Mouse (Mus musculus) neural tube, embryonic 13.5 days (tissue): ENCODE data around the gene Cd38. TPM values are rescaled to one million over a fixed set of nuclear protein-coding genes. Genes with fewer than 3 reads are reported as not detected.

Source experiments
- ATAC-seq: fragments of 200-750 bp; cut with Nextera tagmentation; 2 replicates; pipeline ENCODE4 v1.8.0; 2017; ENCODE audit warnings: low read depth, mild to moderate bottlenecking, moderate TSS enrichment, moderate library complexity
- H3K27ac ChIP-seq: fragments of 300-500 bp; sonication (generic); replicated peaks from 2 replicates; pipeline ENCODE4 v1.5.1; 2015; ENCODE audit warnings: moderate library complexity, mild to moderate bottlenecking, inconsistent platforms
- H3K27me3 ChIP-seq: fragments of 300-500 bp; sonication (generic); 2 replicates; pipeline ENCODE4 v1.6.1; 2015; ENCODE audit warnings: mild to moderate bottlenecking, inconsistent platforms
- H3K36me3 ChIP-seq: fragments of 300-500 bp; sonication (generic); 2 replicates; pipeline ENCODE4 v1.6.1; 2015; ENCODE audit warnings: mild to moderate bottlenecking, inconsistent platforms
- H3K4me1 ChIP-seq: fragments of 300-500 bp; sonication (generic); replicated peaks from 2 replicates; pipeline ENCODE4 v1.6.1; 2015; ENCODE audit warnings: inconsistent platforms
- H3K4me2 ChIP-seq: fragments of 300-500 bp; sonication (generic); 2 replicates; pipeline ENCODE4 v1.6.1; 2015; ENCODE audit warnings: inconsistent platforms, mild to moderate bottlenecking, moderate library complexity
- H3K4me3 ChIP-seq: fragments of 300-500 bp; sonication (generic); 2 replicates; pipeline ENCODE4 v1.5.1; 2015; ENCODE audit warnings: mild to moderate bottlenecking, inconsistent platforms
- H3K9ac ChIP-seq: fragments of 300-500 bp; sonication (generic); 2 replicates; pipeline ENCODE4 v1.6.1; 2015; ENCODE audit warnings: moderate library complexity, mild to moderate bottlenecking, inconsistent platforms
- H3K9me3 ChIP-seq: fragments of 300-500 bp; sonication (generic); 2 replicates; pipeline ENCODE4 v1.6.1; 2016; ENCODE audit warnings: inconsistent platforms
- WGBS: fragments of 180-500 bp; shearing (Covaris S2); methylation state at CpG from one replicate; pipeline ENCODE4 v1.1.7; 2015; 5-methylcytosine and 5-hydroxymethylcytosine counted together
- polyA plus RNA-seq: library from polyadenylated mRNA; unstranded; fragments of >200 nt; fragmentation: Nextera tagmentation; extraction: Ambion mirVana; gene quantifications from 2 replicates; pipeline ENCODE4 v1.2.1, GENCODE M21; 2015

The Cd38 gene
- 4.8 and 5.1 TPM in 2 replicates for polyA plus RNA-seq

DNA sequence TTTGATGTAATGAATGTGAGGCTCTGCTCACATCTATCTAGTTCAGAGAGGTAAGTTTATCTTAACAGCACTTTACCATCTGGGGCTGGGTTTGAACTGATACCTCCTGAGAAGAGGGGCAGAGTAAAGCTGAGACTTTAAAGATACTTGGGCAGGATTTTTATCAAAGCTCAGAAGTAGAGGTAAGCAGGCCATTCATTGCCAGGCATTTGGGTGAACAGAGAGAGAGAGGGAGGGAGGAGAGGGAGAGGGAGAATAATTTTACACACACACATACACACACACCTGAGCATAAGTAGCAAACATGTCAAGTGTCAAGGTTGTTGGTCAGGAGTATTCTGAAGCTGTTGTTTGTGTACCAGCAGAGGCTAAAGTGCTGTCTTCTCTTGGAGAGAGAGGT is at the start of gene Cd38:
Gene Cd38, plus strand, starts transcription at position 301 of the 400 bp plus-strand sequence.
- peaks cover 10% of the 10 kb centered on the region for H3K4me1 ChIP-seq
- peak within 1 kb of the TSS; percentile 63 for H3K9ac ChIP-seq
- peak within 1 kb of the TSS; percentile 70 for H3K4me2 ChIP-seq
- H3K36me3 ChIP-seq, result no peaks in the 10 kb centered on the region
- H3K4me3 ChIP-seq, result peak within 1 kb of the TSS; percentile 36
- no peak for ATAC-seq
- H3K9me3 ChIP-seq, result no peaks in the 10 kb centered on the region
- no peaks in the 10 kb centered on the region for H3K27me3 ChIP-seq
- H3K27ac ChIP-seq, result no peak within 1 kb of the TSS

DNA sequence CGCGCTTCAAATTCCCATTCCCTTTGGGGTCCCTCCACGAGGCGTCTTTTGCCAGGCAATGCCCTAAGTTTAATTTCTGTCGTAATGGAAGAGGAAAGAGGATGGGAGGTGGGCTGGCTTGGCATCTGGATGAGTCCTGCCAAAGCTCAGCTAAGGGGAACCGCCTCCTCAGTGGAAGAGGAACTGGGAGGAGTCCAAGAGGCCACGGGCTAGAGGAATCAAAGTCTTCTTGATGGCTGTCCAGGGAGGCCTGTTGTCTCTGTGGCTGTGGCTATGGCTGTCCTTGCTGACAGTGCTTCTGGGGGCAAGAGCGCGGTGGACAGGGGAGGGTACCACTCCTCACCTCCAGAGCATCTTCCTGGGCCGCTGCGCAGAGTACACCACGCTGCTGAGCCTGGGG is 49.7 kb upstream of the Cd38 start, which contains the start of gene Bst1:
Gene Bst1, plus strand, starts transcription at position 191 of the 400 bp plus-strand sequence.
- H3K9ac ChIP-seq, result no peak within 1 kb of the TSS
- no peaks in the 10 kb centered on the region for H3K27me3 ChIP-seq
- no peaks in the 10 kb centered on the region for H3K4me1 ChIP-seq
- H3K4me2 ChIP-seq, result no peak within 1 kb of the TSS
- H3K27ac ChIP-seq, result no peak within 1 kb of the TSS
- ATAC-seq, result no peak
- no peaks in the 10 kb centered on the region for H3K9me3 ChIP-seq
- no peaks in the 10 kb centered on the region for H3K36me3 ChIP-seq
- H3K4me3 ChIP-seq, result no peak within 1 kb of the TSS
- 55% methylated on average over 12 of the region's 12 CpGs for WGBS

DNA sequence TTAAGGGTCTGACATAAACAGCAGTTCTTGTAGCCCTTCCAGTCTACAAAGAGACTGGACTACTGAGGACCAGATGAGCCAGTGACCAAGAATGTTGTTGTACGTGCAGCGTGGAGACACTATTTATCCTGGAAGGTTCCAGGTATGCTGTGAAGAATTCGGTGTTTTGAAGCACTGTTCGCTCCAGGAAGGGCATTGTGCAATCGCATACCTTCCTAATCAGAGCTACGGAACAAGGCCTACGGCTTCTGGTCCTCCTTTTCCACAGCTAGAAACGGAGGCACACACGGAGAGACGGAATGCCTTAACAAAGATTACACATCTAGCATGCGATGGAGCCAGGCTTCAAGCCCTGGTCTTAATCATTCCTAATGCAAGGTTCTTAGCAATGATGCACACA is 47.6 kb upstream of the Cd38 start:
- no peak for ATAC-seq
- no peak overlapping the region for H3K27ac ChIP-seq
- no peak overlapping the region for H3K9ac ChIP-seq
- H3K4me3 ChIP-seq, result no peak overlapping the region
- 92% methylated on average over 11 of the region's 11 CpGs for WGBS
- H3K27me3 ChIP-seq, result no peaks in the 10 kb centered on the region
- no peaks in the 10 kb centered on the region for H3K4me1 ChIP-seq
- H3K4me2 ChIP-seq, result no peak overlapping the region
- H3K9me3 ChIP-seq, result no peaks in the 10 kb centered on the region
- no peaks in the 10 kb centered on the region for H3K36me3 ChIP-seq

DNA sequence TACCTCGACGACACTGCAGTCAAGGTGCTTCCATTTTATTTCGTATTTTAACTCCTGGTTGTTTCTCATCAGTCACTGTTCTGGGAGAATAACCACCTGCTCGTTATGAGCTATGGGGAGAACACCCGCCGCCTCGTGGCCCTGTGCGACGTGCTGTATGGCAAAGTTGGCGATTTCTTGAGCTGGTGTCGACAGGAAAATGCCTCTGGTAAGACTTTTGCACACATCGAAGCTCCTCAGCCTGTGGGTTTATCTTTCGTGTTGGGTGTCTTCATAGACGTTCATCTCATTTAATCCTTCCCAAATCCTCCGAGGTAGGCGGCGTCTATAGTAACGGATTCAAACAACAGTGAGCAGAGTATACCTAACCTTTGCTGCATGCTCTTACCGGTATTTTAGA is 46.8 kb upstream of the Cd38 start, which contains the start of gene Fbxl5:
Gene Fbxl5, minus strand, starts transcription at position 101 of the 400 bp plus-strand sequence.
- 87% methylated on average over 19 of the region's 19 CpGs for WGBS
- H3K4me1 ChIP-seq, result no peaks in the 10 kb centered on the region
- H3K36me3 ChIP-seq, result no peaks in the 10 kb centered on the region
- no peak within 1 kb of the TSS for H3K4me3 ChIP-seq
- H3K4me2 ChIP-seq, result no peak within 1 kb of the TSS
- no peaks in the 10 kb centered on the region for H3K9me3 ChIP-seq
- H3K27me3 ChIP-seq, result no peaks in the 10 kb centered on the region
- H3K27ac ChIP-seq, result no peak within 1 kb of the TSS
- no peak for ATAC-seq
- H3K9ac ChIP-seq, result no peak within 1 kb of the TSS

DNA sequence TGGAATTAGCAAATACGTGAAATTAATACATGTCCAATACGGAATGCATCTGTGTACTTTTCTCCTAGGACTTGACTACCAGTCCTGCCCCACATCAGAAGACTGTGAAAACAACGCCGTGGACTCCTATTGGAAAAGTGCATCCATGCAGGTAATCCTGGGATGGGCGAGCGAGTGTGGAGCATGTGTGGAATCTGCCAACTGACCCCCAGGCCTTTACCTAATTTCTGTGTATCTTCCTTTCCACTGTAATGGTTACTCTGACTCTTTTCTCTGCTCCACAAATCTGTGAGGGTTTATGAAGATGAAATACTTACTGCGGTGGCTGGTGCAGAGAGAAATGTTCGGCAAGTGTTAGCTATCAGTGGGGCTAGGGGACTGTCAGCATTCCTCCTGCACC is 46.2 kb upstream of the Cd38 start:
- Histone ChIP-seq H3K9me3 (no peaks in the 10 kb centered on the region), H3K4me3 (no peak overlapping the region), H3K27me3 (no peaks in the 10 kb centered on the region), H3K36me3 (no peaks in the 10 kb centered on the region), H3K9ac (no peak overlapping the region), H3K27ac (no peak overlapping the region), H3K4me1 (no peaks in the 10 kb centered on the region), H3K4me2 (no peak overlapping the region)
- 87% methylated on average over 8 of the region's 8 CpGs for WGBS
- no peak for ATAC-seq

DNA sequence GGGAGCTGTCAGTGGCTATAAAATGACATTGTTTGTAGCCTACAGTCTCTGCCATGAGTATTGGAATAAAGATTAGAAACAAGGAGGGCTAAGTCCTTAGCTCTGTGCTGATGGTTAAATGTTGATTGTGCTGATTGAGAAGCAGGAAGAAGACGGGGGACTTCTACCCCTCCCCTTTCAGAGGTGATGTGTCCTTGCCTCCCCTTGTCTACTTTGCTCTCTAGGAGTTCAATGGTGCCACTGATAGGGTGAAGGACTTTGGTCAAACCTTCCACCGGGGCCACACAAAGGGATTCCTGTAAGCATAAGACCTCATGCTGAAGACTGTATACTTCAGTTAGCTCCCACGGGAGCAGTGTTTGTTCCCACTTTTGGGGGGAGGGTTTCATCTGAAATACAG is 45.5 kb upstream of the Cd38 start:
- no peak for ATAC-seq
- 73% methylated on average over 3 of the region's 3 CpGs for WGBS

DNA sequence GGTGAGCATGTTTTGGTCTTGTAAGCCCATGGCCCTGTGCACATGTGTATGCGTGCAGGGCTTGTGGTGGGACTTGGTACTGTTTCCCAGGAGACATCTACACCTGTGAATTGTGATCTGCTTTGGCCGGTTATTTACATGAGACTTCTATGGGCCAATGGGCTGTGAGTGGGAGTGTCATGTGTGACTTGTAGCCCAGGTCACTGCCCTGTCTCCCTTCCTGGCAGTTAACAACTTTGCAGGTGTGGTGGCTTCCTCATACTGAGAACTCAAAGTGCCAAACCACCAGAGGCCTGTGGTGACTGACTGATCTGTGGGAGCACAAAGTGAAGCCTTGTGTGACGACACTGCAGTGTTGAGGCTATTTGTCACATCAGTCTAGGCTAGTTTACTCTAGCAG is 43.8 kb upstream of the Cd38 start:
- Histone ChIP-seq H3K36me3 (no peaks in the 10 kb centered on the region), H3K9ac (no peak overlapping the region), H3K9me3 (no peaks in the 10 kb centered on the region), H3K4me2 (no peak overlapping the region), H3K4me3 (no peak overlapping the region), H3K27ac (no peak overlapping the region), H3K27me3 (no peaks in the 10 kb centered on the region), H3K4me1 (no peaks in the 10 kb centered on the region)
- WGBS, result 83% methylated on average over 3 of the region's 3 CpGs
- no peak for ATAC-seq

More for the DNA sequence above, 45.5 kb upstream of the Cd38 start:
- no peak overlapping the region for H3K9ac ChIP-seq
- H3K27me3 ChIP-seq, result no peaks in the 10 kb centered on the region
- H3K4me2 ChIP-seq, result no peak overlapping the region
- H3K4me3 ChIP-seq, result no peak overlapping the region
- no peak overlapping the region for H3K27ac ChIP-seq
- H3K4me1 ChIP-seq, result no peaks in the 10 kb centered on the region
- no peaks in the 10 kb centered on the region for H3K36me3 ChIP-seq
- no peaks in the 10 kb centered on the region for H3K9me3 ChIP-seq

DNA sequence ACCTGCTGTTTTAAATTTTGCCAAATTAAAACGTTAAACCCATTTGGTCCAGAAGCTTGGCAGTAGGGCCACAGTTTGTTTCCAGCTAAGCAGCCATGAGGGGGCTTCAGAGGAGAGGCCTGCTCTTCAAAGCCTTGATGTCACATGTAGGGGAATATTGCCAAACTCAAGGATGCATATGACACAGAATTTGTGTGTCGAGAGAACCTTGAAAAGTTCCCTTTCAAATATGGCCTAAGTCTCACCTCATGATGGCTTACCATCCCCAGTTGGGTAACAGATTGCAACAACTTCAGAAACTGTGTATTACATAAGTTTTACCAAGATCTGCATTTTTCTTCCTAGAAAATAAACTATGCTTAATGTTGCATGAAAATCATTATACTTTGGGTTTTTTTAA is 41.5 kb upstream of the Cd38 start:
- Histone ChIP-seq H3K4me3 (no peak overlapping the region), H3K27me3 (no peaks in the 10 kb centered on the region), H3K9ac (no peak overlapping the region), H3K4me1 (no peaks in the 10 kb centered on the region), H3K36me3 (no peaks in the 10 kb centered on the region), H3K9me3 (no peaks in the 10 kb centered on the region), H3K4me2 (no peak overlapping the region), H3K27ac (no peak overlapping the region)
- ATAC-seq, result no peak
- 89% methylated on average over 2 of the region's 2 CpGs for WGBS

DNA sequence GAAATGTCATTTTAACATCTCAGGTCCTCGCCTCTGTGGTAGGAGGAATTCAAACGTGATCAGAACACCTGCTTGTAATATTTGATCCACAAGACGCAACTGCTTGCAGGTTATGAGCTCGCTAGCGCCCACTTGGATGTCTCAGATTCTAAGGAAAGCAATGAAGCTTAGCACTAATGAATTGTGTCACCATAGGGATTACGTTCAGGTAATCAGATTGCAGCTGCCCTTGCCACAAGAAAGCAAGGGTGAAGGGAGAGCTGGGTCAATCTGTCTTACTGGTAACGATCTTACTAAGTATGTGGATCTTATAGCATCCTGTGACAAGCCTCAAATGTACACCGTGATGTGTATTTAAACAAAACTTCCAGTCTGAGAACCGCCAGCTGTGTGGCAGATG is 41.0 kb upstream of the Cd38 start:
- Histone ChIP-seq H3K4me2 (no peak overlapping the region), H3K9me3 (no peaks in the 10 kb centered on the region), H3K36me3 (no peaks in the 10 kb centered on the region), H3K9ac (no peak overlapping the region), H3K4me1 (no peaks in the 10 kb centered on the region), H3K27ac (no peak overlapping the region), H3K4me3 (no peak overlapping the region), H3K27me3 (no peaks in the 10 kb centered on the region)
- no peak for ATAC-seq
- 82% methylated on average over 9 of the region's 9 CpGs for WGBS

DNA sequence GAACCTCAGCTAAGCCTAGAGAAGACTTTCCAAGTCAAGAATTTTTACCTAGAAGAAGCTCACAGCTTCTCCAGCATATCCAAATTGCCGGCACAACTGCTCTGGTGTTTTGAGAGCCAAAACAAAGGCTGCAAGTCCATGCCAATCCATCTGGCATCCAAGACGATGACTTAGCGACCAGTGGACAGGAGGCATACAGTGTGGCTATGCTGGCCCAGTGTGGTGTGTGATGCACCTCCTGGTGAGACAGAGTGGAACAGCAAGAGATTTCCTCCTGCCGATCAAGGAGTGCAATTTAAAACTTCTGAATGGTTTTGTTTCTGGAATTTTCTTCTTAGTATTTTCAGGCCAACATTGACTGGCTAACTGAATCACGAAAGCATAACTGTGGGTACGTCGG is 31.8 kb upstream of the Cd38 start:
- H3K9ac ChIP-seq, result no peak overlapping the region
- H3K9me3 ChIP-seq, result no peaks in the 10 kb centered on the region
- H3K36me3 ChIP-seq, result no peaks in the 10 kb centered on the region
- no peak overlapping the region for H3K27ac ChIP-seq
- no peak overlapping the region for H3K4me3 ChIP-seq
- H3K4me2 ChIP-seq, result no peak overlapping the region
- ATAC-seq, result no peak
- WGBS, result 91% methylated on average over 7 of the region's 7 CpGs
- no peaks in the 10 kb centered on the region for H3K4me1 ChIP-seq
- H3K27me3 ChIP-seq, result no peaks in the 10 kb centered on the region

DNA sequence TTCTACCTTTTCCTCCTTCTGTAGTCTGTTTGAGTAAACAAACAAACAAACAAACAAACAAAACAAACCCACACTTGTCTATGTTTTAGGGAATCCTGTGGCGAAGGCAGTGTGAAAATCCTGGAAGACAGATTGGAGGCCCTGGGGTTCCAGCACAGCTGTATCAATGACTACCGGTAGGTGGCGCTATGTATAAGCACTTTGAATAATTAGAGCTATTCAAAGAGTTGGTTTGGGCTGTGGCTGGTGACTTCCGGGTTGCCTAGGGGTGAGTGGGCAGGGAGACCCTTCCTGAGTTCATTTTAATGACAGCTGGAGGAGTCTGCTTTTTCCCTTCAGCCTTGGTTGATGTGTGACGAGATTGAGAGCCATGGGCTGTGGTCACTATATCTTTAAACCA is 31.0 kb upstream of the Cd38 start:
- WGBS, result 55% methylated on average over 5 of the region's 5 CpGs
- no peaks in the 10 kb centered on the region for H3K27me3 ChIP-seq
- H3K9ac ChIP-seq, result no peak overlapping the region
- H3K4me2 ChIP-seq, result no peak overlapping the region
- H3K4me1 ChIP-seq, result no peaks in the 10 kb centered on the region
- no peak for ATAC-seq
- no peak overlapping the region for H3K4me3 ChIP-seq
- no peaks in the 10 kb centered on the region for H3K36me3 ChIP-seq
- no peaks in the 10 kb centered on the region for H3K9me3 ChIP-seq
- H3K27ac ChIP-seq, result no peak overlapping the region

DNA sequence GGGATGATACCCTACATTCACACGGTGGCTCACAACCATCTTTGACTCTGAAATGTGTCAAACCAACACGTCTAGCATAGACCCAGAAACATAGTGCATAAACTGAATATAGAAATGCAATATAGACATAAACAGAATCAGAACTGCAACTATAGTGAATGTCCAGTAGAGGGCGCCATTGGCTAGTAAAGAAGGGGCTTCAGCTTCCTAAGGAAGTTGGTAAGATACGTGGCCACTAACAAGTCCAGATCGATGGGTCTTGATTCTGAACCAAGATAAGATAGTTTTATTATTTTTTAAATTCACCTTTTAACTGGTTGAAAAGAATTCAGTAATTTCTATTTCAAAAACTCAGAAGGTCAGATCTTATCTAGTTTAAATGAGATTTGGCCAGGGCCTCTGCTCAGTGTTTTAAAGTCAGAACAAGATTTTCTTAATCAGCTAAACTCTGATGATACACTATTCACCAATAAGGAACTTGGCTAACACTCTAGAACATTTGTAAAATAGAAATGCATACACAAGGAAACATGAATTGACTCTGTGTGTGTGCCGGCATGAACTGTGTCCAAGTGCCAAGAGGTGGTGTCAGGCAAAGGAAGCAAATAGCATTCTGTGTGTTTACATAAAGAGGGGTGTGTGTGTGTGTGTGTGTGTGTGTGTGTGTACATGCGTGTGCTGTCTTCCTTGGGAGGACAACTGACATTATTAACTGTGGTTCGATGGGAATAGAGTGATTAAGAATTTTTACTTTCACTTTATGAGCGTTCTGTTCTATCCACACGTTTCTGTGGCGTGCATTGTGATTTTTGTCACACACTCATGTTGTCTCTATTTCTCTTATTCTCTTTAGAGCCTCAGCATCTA is 27.0 kb upstream of the Cd38 start:
- Histone ChIP-seq H3K9me3 (no peaks in the 10 kb centered on the region), H3K27me3 (no peaks in the 10 kb centered on the region), H3K36me3 (no peaks in the 10 kb centered on the region), H3K4me3 (no peak overlapping the region), H3K27ac (no peak overlapping the region), H3K9ac (no peak overlapping the region), H3K4me1 (no peaks in the 10 kb centered on the region; the same call in 1 of the 2 replicates), H3K4me2 (no peak overlapping the region)
- WGBS, result 50% methylated on average over 11 of the region's 11 CpGs
- ATAC-seq, result no peak

DNA sequence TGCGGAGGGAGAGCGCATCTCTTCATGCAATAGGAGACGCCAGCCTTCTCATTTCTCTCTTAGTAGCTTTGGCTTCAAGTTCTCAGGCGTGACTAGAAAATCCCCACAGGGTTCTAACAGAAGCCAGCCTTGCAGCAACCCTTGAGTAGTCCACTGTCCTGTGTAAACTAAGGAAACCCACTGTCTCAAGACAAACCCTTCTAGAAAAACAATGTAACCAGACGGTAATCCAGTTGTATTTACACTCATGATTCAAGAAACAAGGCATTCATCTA is 26.4 kb upstream of the Cd38 start:
- Histone ChIP-seq H3K9ac (no peak overlapping the region), H3K4me3 (no peak overlapping the region), H3K4me2 (no peak overlapping the region), H3K27me3 (no peaks in the 10 kb centered on the region), H3K4me1 (no peaks in the 10 kb centered on the region; the same call in 1 of the 2 replicates), H3K27ac (no peak overlapping the region), H3K36me3 (no peaks in the 10 kb centered on the region), H3K9me3 (no peaks in the 10 kb centered on the region)
- WGBS, result 80% methylated on average over 5 of the region's 5 CpGs
- no peak for ATAC-seq
